Mouse (Mus musculus): Measurements from ENCODE around the gene Ets1. TPM values are rescaled to one million over a fixed set of nuclear protein-coding genes. Genes with fewer than 3 reads are reported as not detected.

Gene Ets1
- polyA plus RNA-seq, 1 experiment from 2014 or later = 355 TPM

- DNase-seq (ENCODE audit: low spot score) = peak; percentile 27
These were observed 59.0 kb downstream of the Ets1 start for GRCm38 (mm10) chr9:32694916-32695490.

GRCm38 (mm10) chr9:32695492-32696190, 59.6 kb downstream of the Ets1 start:
- peak; percentile 95 for DNase-seq (ENCODE audit: low spot score)

GRCm38 (mm10) chr9:32696259-32696658, 60.2 kb downstream of the Ets1 start:
- no peak for DNase-seq (ENCODE audit: low spot score)

- DNase-seq (ENCODE audit: low spot score) = peak; percentile 67
These were observed 60.7 kb downstream of the Ets1 start for GRCm38 (mm10) chr9:32696717-32697116.

GRCm38 (mm10) chr9:32697291-32698110, 61.5 kb downstream of the Ets1 start:
- DNase-seq (ENCODE audit: low spot score) = peak; percentile 63

- peak; percentile 43 for DNase-seq (ENCODE audit: low spot score)
These were observed 62.7 kb downstream of the Ets1 start for GRCm38 (mm10) chr9:32698766-32699165.

- DNase-seq (ENCODE audit: low spot score) = peak; percentile 59
These were observed 63.4 kb downstream of the Ets1 start for GRCm38 (mm10) chr9:32699391-32699841.

- peak; percentile 20 for DNase-seq (ENCODE audit: low spot score)
These were observed 64.3 kb downstream of the Ets1 start for GRCm38 (mm10) chr9:32700091-32700905.

- peak; percentile 40 for DNase-seq (ENCODE audit: low spot score)
These were observed 65.3 kb downstream of the Ets1 start for GRCm38 (mm10) chr9:32701126-32701997.

GRCm38 (mm10) chr9:32701998-32702305, 65.9 kb downstream of the Ets1 start:
- DNase-seq (ENCODE audit: low spot score) = peak; percentile 31

- DNase-seq (ENCODE audit: low spot score) = peak; percentile 48
These were observed 66.9 kb downstream of the Ets1 start for GRCm38 (mm10) chr9:32702836-32703395.

GRCm38 (mm10) chr9:32703976-32704745, 68.1 kb downstream of the Ets1 start:
- peak; percentile 47 for DNase-seq (ENCODE audit: low spot score)

- peak; percentile 86 for DNase-seq (ENCODE audit: low spot score)
These were observed 69.9 kb downstream of the Ets1 start for GRCm38 (mm10) chr9:32705827-32706478.

GRCm38 (mm10) chr9:32707436-32707835, 71.4 kb downstream of the Ets1 start:
- DNase-seq (ENCODE audit: low spot score) = peak; percentile 19

- DNase-seq (ENCODE audit: low spot score) = peak; percentile 11
These were observed 72.5 kb downstream of the Ets1 start for GRCm38 (mm10) chr9:32708491-32708890.

- DNase-seq (ENCODE audit: low spot score) = no peak
These were observed 73.3 kb downstream of the Ets1 start for GRCm38 (mm10) chr9:32709359-32709758.

- DNase-seq (ENCODE audit: low spot score) = no peak
These were observed 74.0 kb downstream of the Ets1 start for GRCm38 (mm10) chr9:32709764-32710734.
